Mouse (Mus musculus) ZHBTc4 (cell line): ENCODE measurements around the gene Usp36.

Experiments
- DNase-seq: peaks from one replicate; pipeline ENCODE4 v3.0.0-alpha.2; 2011; ENCODE audit warnings: low read depth, low spot score

Gene Usp36

DNA sequence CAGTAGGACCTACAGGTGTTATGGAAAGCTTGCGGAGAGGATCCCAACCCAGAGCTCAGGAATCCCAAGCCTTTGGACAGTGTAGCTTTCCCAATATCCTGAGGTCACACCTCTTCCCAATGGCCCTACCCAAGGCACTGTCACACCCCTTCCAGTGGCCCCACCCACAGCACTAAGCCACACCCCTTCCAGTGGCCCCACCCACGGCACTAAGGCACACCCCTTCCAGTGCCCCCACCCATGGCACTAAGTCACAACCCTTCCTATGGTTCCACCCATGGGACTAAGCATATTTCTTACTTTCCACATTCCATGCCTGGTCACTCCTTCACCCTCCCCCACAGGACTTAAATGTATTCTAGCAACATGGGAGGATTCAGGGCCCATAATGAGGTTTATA lies 8.8 kb upstream of the Usp36 start:
- DNase-seq, result peak; percentile 86

DNA sequence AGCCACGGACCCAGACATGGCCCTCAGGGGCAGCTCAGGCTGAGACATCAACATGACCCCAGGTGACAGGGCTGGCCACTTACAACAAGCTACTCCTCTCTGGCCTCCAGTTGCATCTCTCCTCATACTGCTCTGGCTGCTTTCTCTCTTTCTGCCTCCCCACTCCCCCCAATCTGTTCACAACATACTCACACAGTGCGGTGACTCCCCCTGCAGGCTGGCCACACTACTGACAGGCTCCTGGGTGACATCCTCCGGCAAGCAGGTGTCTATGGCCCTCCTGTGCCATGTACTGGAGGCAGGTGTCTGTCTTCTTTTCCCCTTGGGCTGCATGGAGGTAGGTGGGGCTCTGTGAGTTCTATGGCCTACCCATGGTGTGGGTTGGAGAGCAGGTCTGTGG lies 7.9 kb upstream of the Usp36 start:
- peak; percentile 48 for DNase-seq

- DNase-seq, result no peak
These were observed 5.0 kb upstream of the Usp36 start for GRCm38 (mm10) chr11:118295026-118295425.

- no peak for DNase-seq
These were observed 2.6 kb upstream of the Usp36 start for GRCm38 (mm10) chr11:118292671-118293070.

- peak; percentile 51 for DNase-seq
These were observed 482 bp downstream of the Usp36 start for GRCm38 (mm10) chr11:118289562-118289961.

- peak; percentile 77 for DNase-seq
These were observed 970 bp downstream of the Usp36 start for GRCm38 (mm10) chr11:118289037-118289511.

- DNase-seq, result no peak
These were observed 2.5 kb downstream of the Usp36 start for GRCm38 (mm10) chr11:118287573-118287972.

GRCm38 (mm10) chr11:118286434-118286833 lies 3.6 kb downstream of the Usp36 start:
- no peak for DNase-seq

DNA sequence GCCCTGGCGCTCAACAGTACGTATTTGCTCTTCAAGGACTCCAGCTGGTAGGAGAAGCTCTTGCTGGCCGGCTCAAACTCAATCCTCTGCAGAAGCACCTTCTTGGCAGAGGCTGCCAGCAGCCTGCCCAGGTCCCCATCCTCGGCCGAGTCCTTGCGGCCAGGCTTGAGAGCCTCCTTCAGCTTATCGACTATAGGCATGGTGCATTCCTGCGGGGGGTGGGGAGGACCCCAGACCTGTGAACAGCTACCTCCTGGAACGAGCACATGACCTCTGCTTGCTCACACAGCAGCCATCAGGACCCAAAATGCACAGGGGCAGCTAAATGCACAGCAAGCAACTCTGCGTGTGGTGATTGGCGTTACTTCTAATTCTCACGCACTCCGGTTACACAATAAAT lies 4.3 kb downstream of the Usp36 start:
- DNase-seq, result no peak

DNA sequence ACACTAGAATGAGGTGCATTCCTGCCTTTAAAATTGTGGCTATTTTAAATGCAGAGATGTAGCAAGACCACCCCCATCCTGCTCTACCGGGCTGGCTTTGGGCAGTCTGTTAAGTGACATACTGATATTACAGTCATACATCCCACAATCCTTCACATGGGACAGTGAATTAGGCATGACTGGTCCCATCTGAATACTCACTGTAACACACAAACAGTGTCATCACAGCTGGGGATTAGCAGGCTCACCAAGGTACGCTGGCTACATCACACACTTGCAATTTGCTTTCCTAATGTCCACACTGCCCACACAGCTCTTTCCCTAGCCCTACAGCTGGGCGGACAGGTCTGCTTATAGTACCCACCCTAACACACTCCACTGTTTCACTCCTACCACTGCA lies 9.8 kb downstream of the Usp36 start:
- DNase-seq, result no peak

DNA sequence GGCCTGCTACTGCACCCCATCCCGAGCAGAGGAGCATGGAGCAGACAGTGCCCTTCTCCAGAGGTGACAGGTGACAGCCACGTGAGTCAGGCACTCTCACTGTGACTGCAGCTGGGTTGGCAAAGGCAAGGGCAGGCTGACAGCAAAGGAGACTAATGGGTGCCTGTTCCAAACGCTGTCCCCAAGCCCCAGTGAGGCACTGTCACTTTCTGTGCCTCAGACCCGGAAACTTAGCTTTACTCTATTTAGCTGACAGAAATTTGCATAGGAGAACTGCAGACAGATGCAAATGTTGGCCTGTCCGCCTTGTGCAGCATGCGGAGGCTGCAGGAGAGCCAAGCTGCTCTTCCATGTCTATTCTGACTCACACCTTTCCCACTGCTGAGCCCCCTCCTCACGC lies 13.7 kb downstream of the Usp36 start:
- no peak for DNase-seq

DNA sequence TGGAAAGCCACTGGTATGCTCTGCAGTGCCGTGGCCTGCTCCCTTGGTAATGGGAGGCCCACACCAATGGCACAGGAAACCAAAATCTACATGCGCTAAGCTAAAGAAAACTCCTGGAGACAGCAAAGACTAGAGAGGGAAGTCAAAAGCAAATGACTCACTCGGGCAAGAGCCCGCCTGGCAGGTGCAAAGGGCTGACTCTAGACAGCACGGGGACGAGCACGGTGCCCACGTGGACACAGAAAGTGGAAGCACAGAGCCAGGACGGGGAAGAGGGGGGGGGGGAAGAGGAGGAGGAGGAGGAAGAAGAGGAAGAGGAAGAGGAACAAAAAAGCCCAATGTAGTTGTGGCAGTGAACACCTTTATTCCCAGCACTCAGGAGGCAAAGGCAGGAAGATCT lies 15.0 kb downstream of the Usp36 start:
- DNase-seq, result no peak

- DNase-seq, result peak; percentile 73
These were observed 20.2 kb downstream of the Usp36 start for GRCm38 (mm10) chr11:118269827-118270226.

DNA sequence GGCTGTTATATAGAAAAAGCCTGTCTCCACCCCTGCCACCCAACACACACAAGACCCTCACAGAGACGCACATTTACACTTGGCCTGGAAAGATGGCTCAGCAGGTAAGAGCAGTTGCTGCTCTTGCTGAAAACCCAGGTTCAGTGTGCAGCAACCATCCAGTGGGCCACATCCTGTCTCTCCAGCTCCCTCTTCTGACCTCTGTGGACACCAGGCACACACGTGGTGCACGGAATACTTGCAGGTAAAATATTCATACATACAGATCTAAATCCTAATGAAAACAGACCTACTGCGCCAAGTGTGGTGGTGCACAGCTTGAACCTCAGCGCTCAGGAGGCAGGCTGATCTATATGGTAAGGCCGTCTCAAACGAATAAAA lies 23.4 kb downstream of the Usp36 start:
- DNase-seq, result no peak

DNA sequence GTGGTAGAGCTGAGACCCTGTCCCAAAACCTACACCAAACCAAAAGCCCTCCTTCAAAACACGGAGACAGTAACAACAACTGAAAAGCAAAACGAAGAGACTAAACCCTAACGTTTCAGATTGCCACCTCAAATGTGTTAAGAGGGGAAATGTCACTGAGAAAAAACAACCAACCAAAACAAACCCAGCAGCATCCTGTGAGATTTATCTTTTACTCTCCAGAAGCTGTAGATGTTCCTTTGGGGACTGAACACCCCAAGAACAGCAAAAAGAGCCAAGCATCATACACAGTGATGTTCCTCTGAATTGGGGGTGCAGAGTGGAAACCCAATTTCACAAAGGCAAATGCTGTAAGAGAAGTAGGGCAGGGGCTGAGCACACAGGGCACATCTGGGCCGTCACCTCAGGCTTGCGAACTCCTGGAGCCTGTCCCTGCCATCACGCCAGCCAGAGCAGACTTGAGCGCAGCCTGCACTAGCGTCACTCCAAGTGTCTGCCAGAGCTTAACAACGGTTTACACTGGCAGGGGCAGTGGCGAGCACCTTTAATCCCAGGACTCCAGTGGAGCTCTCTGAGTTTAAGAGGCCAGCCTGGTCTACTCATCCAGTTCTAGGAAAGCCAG lies 23.9 kb downstream of the Usp36 start:
- no peak for DNase-seq

DNA sequence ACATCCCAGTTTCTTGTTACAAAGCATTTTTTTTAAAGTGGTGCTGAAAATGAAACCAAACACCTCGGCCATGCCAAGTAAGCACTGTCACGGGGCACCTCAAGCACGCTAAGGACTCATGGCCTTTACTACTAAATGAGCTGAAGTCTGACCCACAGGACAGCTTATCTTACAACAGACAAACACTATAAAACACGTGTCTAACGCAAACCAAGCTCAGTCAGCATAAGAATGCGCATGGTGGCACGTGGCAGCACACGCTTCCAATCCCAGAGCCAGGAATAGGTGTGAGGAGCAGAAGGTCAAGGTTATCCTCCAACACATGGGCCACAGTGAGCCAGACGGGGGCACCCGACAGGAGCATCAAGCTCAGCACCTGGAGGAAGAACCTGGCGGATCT lies 24.4 kb downstream of the Usp36 start:
- peak; percentile 29 for DNase-seq

DNA sequence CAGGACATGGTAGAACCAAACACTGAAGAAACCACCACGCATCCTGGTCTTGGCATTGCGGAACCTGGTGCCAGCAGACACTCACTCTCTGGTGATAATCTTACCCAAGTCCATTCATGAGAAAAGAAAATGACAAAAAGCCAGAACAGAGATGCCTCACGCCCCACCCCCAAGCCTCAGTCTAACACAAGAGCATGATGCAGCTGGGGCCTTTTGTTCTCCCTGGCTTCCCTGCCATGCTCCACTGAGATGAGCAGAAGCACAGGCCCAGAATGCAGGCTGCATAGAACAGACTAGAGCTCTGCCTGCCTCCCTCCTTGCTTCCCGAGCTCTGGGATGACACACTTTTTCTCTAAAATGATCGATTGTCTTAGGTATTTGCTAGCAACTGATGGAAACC lies 26.9 kb downstream of the Usp36 start:
- DNase-seq, result no peak

- DNase-seq, result no peak
These were observed 30.0 kb downstream of the Usp36 start for GRCm38 (mm10) chr11:118260081-118260480.

DNA sequence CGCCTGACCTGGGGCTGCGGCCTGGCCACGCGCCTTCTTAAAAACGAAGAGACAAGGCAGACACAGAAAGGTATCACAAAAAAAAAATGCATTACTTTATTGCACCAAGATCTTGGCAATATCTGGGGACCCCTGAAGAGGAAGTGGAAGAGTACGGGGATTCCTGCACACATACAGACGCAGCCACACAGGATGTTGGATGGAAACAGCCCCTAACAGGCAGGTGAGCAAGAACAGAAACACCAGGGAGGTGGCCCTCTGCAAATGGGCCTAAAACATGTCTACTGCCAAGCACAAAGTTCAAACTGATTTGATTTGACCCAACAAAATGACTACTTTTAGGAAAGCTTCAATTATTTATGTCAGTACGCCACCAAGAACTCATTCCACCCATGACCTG lies 30.5 kb downstream of the Usp36 start:
- DNase-seq, result no peak

GRCm38 (mm10) chr11:118256371-118256770 lies 33.7 kb downstream of the Usp36 start:
- DNase-seq, result peak; percentile 53

DNA sequence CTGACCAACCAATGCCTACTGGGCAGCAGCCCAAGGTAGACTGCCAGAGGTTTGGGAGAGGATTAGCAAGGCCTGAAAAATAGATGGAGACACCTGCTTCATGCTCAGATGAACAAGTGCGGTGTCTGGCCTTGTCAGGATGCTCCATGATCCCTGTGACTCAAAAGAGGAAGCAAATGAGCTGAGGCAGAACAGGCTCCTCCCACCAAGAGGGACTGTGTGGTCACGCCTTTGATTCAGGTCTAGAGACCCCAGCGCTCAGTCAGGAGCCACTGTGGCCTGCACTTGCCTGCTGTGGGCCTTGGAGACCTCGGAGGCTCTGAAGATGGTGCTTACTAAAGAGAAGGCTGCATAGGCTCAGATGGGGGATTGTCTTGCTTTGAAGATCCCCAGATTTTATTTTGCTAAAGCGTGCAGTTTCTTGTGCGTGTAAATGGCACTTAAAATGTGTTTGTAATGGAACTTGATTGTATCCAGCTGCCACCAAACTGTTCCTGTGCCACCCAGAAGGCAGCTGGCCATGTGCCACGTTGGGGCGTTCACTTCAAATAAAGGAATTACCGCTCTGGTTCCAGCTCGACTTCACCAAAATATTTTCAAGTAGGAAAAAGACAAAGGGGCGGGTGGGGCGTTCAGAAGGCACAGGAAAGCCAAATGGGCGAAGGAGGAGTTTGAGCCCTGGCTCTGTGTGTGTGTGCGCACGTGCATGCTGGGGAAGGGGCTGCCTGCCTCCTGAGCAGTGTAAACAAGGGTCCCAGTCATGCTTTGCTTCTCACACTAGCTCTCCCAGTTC lies 35.7 kb downstream of the Usp36 start:
- DNase-seq, result peak; percentile 48

GRCm38 (mm10) chr11:118253447-118254158 lies 36.4 kb downstream of the Usp36 start:
- no peak for DNase-seq

DNA sequence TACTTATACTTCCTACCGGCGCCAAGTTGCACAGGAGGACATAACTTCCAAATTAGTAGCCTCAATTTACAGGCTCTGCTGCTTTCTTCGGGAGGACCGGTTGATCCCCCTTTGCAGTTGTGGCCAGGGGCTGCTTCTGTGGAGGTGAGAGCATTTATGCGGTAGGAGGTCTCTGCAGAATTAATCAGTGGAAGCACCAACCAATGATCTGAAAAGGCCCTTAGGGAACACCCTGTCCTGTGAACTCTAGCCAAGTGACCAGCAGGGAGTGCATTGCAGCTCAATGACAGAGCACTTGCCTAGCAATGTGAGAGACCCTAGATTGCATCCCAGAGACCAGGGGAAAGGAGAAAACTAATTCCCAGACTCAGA lies 41.0 kb downstream of the Usp36 start:
- no peak for DNase-seq
